Mouse (Mus musculus) ovary, postnatal 36 days (tissue): ENCODE data around the gene Lxn.

Experiments used
- DNase-seq: peaks from one replicate; pipeline ENCODE4 v3.0.0; 2022; ENCODE audit warnings: low spot score, mixed read lengths

The Lxn gene

GRCm38 (mm10) chr3:67462015-67462414 lies 1.7 kb downstream of the Lxn start:
- no peak for DNase-seq

GRCm38 (mm10) chr3:67459881-67460280 lies 3.8 kb downstream of the Lxn start:
- DNase-seq = no peak

- no peak for DNase-seq
Measured at GRCm38 (mm10) chr3:67450601-67451210, 13.0 kb downstream of the Lxn start.

- DNase-seq = no peak
Measured at GRCm38 (mm10) chr3:67449660-67450059, 14.1 kb downstream of the Lxn start.

- DNase-seq = no peak
Measured at GRCm38 (mm10) chr3:67447143-67447542, 16.6 kb downstream of the Lxn start.

- no peak for DNase-seq
Measured at GRCm38 (mm10) chr3:67434011-67434410, 29.7 kb downstream of the Lxn start.

- peak; percentile 85 for DNase-seq
Measured at GRCm38 (mm10) chr3:67429999-67430380, 33.7 kb downstream of the Lxn start, which contains the start of gene Gfm1. TSS of gene Gfm1 (plus strand) at chr3:67430096.

GRCm38 (mm10) chr3:67429338-67429998 lies 34.3 kb downstream of the Lxn start:
- no peak for DNase-seq
